Mouse (Mus musculus) testis, adult 10 weeks (tissue): ENCODE measurements around the gene Hsd17b3. TPM values are rescaled to one million over a fixed set of nuclear protein-coding genes. Genes with fewer than 3 reads are reported as not detected.

Source experiments
- polyA plus RNA-seq: library from polyadenylated mRNA; stranded (reverse); fragments of 350-450 nt; fragmentation: Illumina TruSeq; extraction: RNeasy Lipid Tissue Mini Kit (QIAGEN cat#74804); gene quantifications from one replicate; pipeline ENCODE4 v1.2.3, GENCODE M21; 2014; ENCODE audit warnings: low read depth, low replicate concordance

The Hsd17b3 gene
- 93.2 TPM for polyA plus RNA-seq

GRCm38 (mm10) chr13:64089130-64089529 lies at the start of gene Hsd17b3:
Hsd17b3 (minus strand) TSS chr13:64089230.

GRCm38 (mm10) chr13:64128858-64129615 lies 40.0 kb upstream of the Hsd17b3 start, which contains the start of gene Slc35d2:
Slc35d2 (minus strand) TSS chr13:64129368.

Other genes starting within 250 kb of the Hsd17b3 start
- gene Slc35d2, start 40.1 kb upstream of the Hsd17b3 start, polyA plus RNA-seq = 1.4 TPM
- 83.7 TPM for gene Zfp367, start 64.0 kb upstream of the Hsd17b3 start, polyA plus RNA-seq
- 85.9 TPM for gene Habp4, start 72.6 kb upstream of the Hsd17b3 start, polyA plus RNA-seq
- gene Cdc14b, start 186.1 kb upstream of the Hsd17b3 start, polyA plus RNA-seq = 186 TPM
- 17.1 TPM for gene Aaed1, start 223.5 kb upstream of the Hsd17b3 start, polyA plus RNA-seq